Mouse (Mus musculus) layer of hippocampus, postnatal 36 days (tissue): ENCODE measurements at regions not wholly inside any gene's neighbourhood (a gene's known extent, or its start where the extent isn't known, plus 50 kb on each side); places are given as distances from the start of the nearest gene placed in this dataset.

ENCODE experiments used
- DNase-seq, 2 experiments: peaks; one replicate each; pipeline ENCODE4 v3.0.0; 2022

- no peak for DNase-seq
Measured at GRCm38 (mm10) chr13:118849541-118849940, 179.9 kb downstream of the Fgf10 start.

- no peak for DNase-seq
Measured at GRCm38 (mm10) chr13:118850708-118851107, 181.1 kb downstream of the Fgf10 start.

- no peak for DNase-seq
Measured at GRCm38 (mm10) chr13:118886339-118886810, 216.8 kb downstream of the Fgf10 start.

- DNase-seq = no peak
Measured at GRCm38 (mm10) chr13:118895079-118895478, 225.5 kb downstream of the Fgf10 start.

GRCm38 (mm10) chr13:118901950-118902349 is 232.4 kb downstream of the Fgf10 start:
- no peak for DNase-seq

GRCm38 (mm10) chr13:118910351-118910750 is 240.8 kb downstream of the Fgf10 start:
- no peak for DNase-seq

DNA sequence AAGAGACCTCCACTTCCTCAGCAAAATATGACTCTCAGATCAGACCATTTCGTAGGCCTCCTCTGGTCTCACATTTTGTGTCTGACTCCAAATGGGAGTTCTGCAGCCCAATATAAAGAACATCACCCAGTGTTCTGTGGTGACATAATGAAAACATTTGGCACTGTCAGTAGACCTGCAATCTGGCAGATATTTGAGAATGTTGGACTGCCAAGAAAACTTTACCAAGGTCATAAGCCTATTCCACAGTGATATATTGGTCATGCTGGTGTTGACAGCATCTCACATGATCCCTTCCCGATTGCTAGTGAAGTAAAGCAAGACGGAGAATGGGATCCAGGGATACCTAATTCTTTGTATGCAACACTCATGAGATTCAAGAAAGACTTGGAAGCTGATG is 271.2 kb downstream of the Fgf10 start:
- no peak for DNase-seq

DNA sequence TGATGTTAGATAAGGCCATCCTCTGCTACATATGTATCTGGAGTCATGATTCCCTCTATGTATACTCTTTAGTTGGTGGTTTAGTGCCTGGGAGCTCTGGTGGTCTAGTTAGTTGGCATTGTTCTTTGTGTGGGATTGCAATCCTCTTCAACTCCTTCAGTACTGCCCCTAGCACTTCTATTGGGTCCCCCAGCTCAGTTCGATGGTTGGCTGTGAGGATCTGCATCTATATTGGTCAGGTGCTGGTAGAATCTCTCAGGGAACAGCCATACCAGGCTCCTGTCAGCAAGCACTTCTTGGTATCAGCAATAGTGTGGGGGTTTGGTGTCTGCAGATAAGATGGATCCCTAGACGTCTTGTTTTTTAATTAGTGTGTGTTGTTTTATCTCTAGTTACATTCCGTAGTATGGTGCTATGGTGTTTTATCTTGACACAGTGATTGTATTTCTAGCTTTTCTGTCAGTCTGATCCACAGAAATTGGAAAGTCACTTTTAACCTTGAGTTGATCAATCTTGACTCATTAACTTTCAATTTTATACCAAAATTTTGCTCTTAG is 296.6 kb downstream of the Fgf10 start:
- no peak for DNase-seq

GRCm38 (mm10) chr13:118967707-118968106 is 298.1 kb downstream of the Fgf10 start:
- DNase-seq = no peak

DNA sequence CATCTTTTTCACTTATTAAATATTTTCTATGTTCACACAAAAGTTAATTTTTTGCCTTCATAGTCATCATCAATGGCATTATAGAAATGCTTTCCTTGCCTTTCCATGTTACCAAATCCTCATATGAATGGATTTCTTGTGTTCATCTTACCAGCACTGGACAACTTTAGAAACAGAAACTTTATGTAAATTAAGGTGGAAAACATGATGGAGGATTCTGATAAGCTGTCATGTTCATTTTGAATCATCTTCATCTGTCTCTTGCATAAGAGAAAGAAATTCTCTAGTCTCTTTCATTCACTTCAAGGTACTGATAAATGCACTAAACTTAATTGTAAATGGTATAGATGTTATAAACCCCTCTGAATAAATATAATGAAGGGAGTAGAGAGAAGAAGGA is 305.4 kb downstream of the Fgf10 start:
- DNase-seq = no peak

GRCm38 (mm10) chr13:118975519-118975918 is 305.9 kb downstream of the Fgf10 start:
- DNase-seq = no peak

DNA sequence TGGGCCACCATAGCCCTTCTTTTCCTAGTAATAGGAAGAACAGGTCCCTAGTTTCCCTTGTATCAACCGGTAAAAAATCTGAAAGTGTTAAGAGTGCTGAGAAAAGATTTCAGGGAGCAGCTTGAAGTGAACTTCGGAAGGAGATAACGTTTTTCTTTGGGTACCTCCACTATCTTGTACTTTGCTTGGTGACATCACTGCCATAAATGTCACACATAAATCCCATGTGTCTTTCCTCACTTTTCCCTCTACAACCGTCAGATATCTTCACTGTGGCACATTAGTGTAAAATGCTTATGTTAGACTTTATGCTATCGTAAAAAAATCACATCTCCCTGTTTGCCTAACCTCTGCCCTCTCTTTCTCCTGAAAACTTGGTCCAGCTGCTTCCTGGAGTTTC is 309.9 kb downstream of the Fgf10 start:
- no peak for DNase-seq

- no peak for DNase-seq
Measured at GRCm38 (mm10) chr13:118981196-118981810, 311.7 kb downstream of the Fgf10 start.

- DNase-seq = no peak
Measured at GRCm38 (mm10) chr13:118985285-118985684, 315.7 kb downstream of the Fgf10 start.

DNA sequence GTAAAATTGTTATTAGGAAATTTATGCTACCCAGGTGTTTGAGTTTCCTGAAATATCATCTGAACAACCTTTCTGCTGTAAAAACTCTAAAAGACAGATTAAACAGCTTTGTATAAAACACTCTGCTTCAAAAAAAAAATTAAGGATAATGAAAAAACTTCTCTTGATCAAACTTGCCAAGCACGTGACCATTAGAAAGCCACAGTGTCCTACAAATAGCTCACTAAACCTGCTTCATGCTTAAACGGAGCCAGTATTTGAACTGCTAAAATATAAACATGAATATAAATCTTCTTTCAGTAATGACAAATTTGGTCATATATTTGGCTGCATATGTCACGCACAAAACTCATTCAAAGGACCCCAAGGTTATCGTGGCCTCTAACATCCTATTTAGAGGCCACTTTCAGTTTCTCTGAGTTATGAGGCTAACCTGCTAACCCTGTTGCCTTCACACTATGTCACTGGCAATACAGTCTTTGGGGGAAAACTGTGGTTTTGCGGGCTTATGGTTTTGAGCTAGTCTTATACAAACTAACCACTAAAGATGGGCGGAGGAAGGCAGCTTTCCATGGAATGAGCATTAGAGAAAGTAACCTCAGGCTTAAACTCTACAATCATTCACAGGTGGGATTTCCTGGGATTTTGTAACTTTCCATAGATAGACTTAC is 355.8 kb downstream of the Fgf10 start:
- DNase-seq = no peak

DNA sequence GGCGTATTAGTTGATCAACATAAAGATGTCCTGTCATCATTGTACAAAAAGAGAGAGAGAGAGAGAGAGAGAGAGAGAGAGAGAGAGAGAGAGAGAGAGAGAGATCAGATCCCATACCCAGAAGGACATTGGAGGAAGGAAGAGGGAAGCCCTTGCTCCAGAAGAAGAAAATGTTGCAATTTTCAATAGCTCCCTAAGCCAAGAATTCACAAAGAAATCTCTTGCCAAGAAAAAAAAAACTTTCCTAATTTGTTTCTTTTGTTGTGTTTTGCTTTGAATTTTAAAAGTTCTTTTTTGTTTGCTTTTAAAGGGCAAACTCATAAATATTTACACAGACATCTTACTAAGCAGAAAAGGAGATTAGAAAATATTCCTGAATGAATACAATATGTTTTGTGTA is 370.0 kb downstream of the Fgf10 start:
- no peak for DNase-seq

GRCm38 (mm10) chr13:119045112-119045511 is 375.5 kb downstream of the Fgf10 start:
- no peak for DNase-seq

- no peak for DNase-seq
Measured at GRCm38 (mm10) chr13:119068745-119069580, 359.4 kb upstream of the Paip1 start.

- DNase-seq = no peak
Measured at GRCm38 (mm10) chr13:119069581-119069936, 358.8 kb upstream of the Paip1 start.

DNA sequence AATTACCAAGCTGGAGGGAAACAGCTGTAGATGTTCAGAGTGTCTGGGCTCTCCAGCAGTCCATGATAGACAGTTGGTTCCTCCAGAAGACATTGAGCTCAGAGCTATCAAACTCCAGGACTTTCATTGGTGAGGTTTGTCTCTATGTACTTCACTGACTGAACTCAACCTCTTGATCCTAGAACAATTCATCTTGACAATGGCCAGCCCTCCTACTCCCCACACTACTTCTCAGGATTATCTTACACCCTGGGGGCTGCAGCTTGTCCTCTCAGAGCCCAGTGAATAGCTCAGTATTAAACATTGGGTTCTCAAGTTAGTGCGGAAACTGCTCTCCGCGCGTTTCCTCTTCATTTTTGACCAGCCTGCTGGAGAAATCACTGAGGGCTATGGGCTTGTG is 349.2 kb upstream of the Paip1 start:
- DNase-seq = no peak

GRCm38 (mm10) chr13:119081691-119082090 is 346.7 kb upstream of the Paip1 start:
- DNase-seq = no peak

- DNase-seq = no peak
Measured at GRCm38 (mm10) chr13:119117906-119118305, 310.5 kb upstream of the Paip1 start.

DNA sequence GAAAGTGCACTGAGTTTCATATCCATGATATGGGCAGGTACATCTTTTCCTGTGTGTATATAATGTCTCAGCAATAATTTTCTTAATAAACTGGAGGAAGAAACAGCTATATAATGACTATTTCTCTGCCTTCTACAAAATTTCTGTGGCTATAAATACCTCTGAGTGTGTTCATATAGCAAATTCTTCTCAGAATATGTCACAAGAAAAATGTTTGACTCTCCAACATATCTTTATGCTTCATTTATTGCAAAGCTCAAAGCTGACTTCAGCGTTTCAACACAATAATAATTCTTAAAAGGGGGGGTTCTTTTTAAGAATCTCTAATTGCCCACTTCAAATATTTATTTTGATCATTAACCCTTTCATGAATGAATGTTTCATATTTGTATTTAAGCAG is 310.0 kb upstream of the Paip1 start:
- DNase-seq = no peak
